Mouse (Mus musculus) megakaryocyte, embryonic 14.5 days (primary cell): ENCODE data around the gene Atp8a2.

Experiments
- FLI1 ChIP-seq: IDR thresholded peaks from 2 replicates; pipeline ENCODE4 v1.6.1; 2012; ENCODE audit warnings: low read length, inconsistent platforms, mixed read lengths
- GATA1 ChIP-seq: IDR thresholded peaks from 3 replicates; pipeline ENCODE4 v1.6.1; 2012; ENCODE audit warnings: mixed read lengths, low read length, inconsistent platforms, borderline replicate concordance

GRCm38 (mm10) chr14:59705326-59706058 is 491.5 kb downstream of the Atp8a2 start:
- TF ChIP-seq GATA1 (no peak), FLI1 (no peak)
